In the genomic region with DNA sequence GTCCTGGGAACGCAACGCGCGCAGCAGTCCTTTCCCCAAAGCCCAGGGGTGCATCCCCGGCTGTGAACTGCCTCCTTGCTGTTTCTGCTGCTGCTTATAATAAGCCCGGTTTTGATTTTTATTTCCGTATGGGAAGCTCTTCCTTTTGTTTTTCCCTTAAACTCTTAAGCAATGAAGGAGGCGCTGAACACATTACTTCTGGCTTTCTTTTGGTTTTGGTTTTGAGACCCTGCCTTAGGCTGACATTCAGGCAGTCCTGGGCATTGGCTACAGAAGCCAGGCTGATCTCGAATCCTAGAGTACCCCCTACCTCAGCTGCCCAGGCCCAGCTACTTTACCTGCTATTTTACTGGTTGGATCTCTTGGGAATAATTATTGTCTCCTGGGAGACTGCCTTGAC, we compare ENCODE assay signal across 8 mouse cellular contexts. TPM values are rescaled to one million over a fixed set of nuclear protein-coding genes. Genes with fewer than 3 reads are reported as not detected.
DNase-seq lines count a peak whose midpoint lies in the region; ATAC-seq lines count a peak whose summit lies in the region.

No protein-coding gene starts in this region.

- H3K27me3 ChIP-seq in kidney, embryonic 16.5 days (ENCODE audit: insufficient read depth, low read length) = peaks cover 25% of the 10 kb centered on the region
- H3K27me3 ChIP-seq in embryonic facial prominence, embryonic 11.5 days (ENCODE audit: control insufficient read depth, insufficient read depth, low read length) = peaks cover 12% of the 10 kb centered on the region
- peaks cover 16% of the 10 kb centered on the region; the same call in 1 of the 2 replicates for H3K27me3 ChIP-seq in hindbrain, embryonic 14.5 days (ENCODE audit: control insufficient read depth, insufficient read depth, low read length)
- peaks cover 44% of the 10 kb centered on the region for H3K27me3 ChIP-seq in midbrain, embryonic 13.5 days

- H3K4me3 ChIP-seq in kidney, embryonic 16.5 days (ENCODE audit: low read length) = peak overlapping the region; percentile 63
- H3K4me3 ChIP-seq in embryonic facial prominence, embryonic 11.5 days (ENCODE audit: low read depth, low read length) = peak overlapping the region; percentile 76
- H3K4me3 ChIP-seq in hindbrain, embryonic 14.5 days (replicated peaks; ENCODE audit: low read length) = peak overlapping the region; percentile 64
- H3K4me3 ChIP-seq in midbrain, embryonic 13.5 days (replicated peaks) = peak overlapping the region; percentile 71

- H3K27ac ChIP-seq in kidney, embryonic 16.5 days (ENCODE audit: low read length) = no peak overlapping the region
- H3K27ac ChIP-seq in embryonic facial prominence, embryonic 11.5 days (replicated peaks; ENCODE audit: low read depth, low read length) = no peak overlapping the region
- H3K27ac ChIP-seq in hindbrain, embryonic 14.5 days = no peak overlapping the region
- peak overlapping the region; percentile 71; the same call in 1 of the 2 replicates for H3K27ac ChIP-seq in midbrain, embryonic 13.5 days

- H3K4me1 ChIP-seq in kidney, embryonic 16.5 days (ENCODE audit: insufficient read depth, low read length) = peaks cover 22% of the 10 kb centered on the region
- H3K4me1 ChIP-seq in embryonic facial prominence, embryonic 11.5 days (ENCODE audit: control insufficient read depth, insufficient read depth, low read length) = no peaks in the 10 kb centered on the region; the same call in 1 of the 2 replicates
- H3K4me1 ChIP-seq in hindbrain, embryonic 14.5 days (replicated peaks; ENCODE audit: control insufficient read depth, insufficient read depth, low read length) = peaks cover 14% of the 10 kb centered on the region
- H3K4me1 ChIP-seq in midbrain, embryonic 13.5 days (replicated peaks) = peaks cover 31% of the 10 kb centered on the region

- 6% methylated on average over 9 of the region's 9 CpGs for WGBS in kidney, embryonic 16.5 days
- WGBS in embryonic facial prominence, embryonic 11.5 days = 5% methylated on average over 9 of the region's 9 CpGs
- 1% methylated on average over 9 of the region's 9 CpGs for WGBS in hindbrain, embryonic 14.5 days
- WGBS in midbrain, embryonic 13.5 days = 4% methylated on average over 9 of the region's 9 CpGs

- no peak for DNase-seq in kidney, postnatal 25 days
- DNase-seq in embryonic facial prominence, embryonic 11.5 days (ENCODE audit: low spot score) = peak; percentile 43
- DNase-seq in hindbrain, embryonic 14.5 days (ENCODE audit: low spot score) = peak; percentile 37
- DNase-seq in frontal cortex, adult 2 months (ENCODE audit: extremely low spot score in 1 of 2, low spot score in 1 of 2) = no peak
- DNase-seq in gastrocnemius, postnatal 4 days (ENCODE audit: low spot score in 2 of 2) = no peak
- DNase-seq in thymus, postnatal 0 days (ENCODE audit: low spot score) = no peak

- no peaks in the 10 kb centered on the region for H3K36me3 ChIP-seq in kidney, embryonic 16.5 days (ENCODE audit: insufficient read depth, low read length)
- H3K36me3 ChIP-seq in embryonic facial prominence, embryonic 11.5 days (replicated peaks; ENCODE audit: control insufficient read depth, insufficient read depth, low read depth, low read length) = no peaks in the 10 kb centered on the region
- H3K36me3 ChIP-seq in hindbrain, embryonic 14.5 days (replicated peaks; ENCODE audit: control insufficient read depth, insufficient read depth) = no peaks in the 10 kb centered on the region
- H3K36me3 ChIP-seq in midbrain, embryonic 13.5 days = no peaks in the 10 kb centered on the region

- H3K4me2 ChIP-seq in kidney, embryonic 16.5 days (replicated peaks; ENCODE audit: low read depth, low read length) = peak overlapping the region; percentile 92
- peak overlapping the region; percentile 76 for H3K4me2 ChIP-seq in embryonic facial prominence, embryonic 11.5 days (ENCODE audit: low read depth, low read length)
- H3K4me2 ChIP-seq in hindbrain, embryonic 14.5 days (replicated peaks) = peak overlapping the region; percentile 91
- H3K4me2 ChIP-seq in midbrain, embryonic 13.5 days (replicated peaks) = peak overlapping the region; percentile 80

- H3K9ac ChIP-seq in kidney, embryonic 16.5 days (replicated peaks; ENCODE audit: low read length) = peak overlapping the region; percentile 68
- peak overlapping the region; percentile 72; the same call in 1 of the 2 replicates for H3K9ac ChIP-seq in embryonic facial prominence, embryonic 11.5 days (replicated peaks; ENCODE audit: low read length)
- H3K9ac ChIP-seq in hindbrain, embryonic 14.5 days = peak overlapping the region; percentile 77
- H3K9ac ChIP-seq in midbrain, embryonic 13.5 days (replicated peaks) = peak overlapping the region; percentile 78

- H3K9me3 ChIP-seq in kidney, embryonic 16.5 days (ENCODE audit: low read length) = no peaks in the 10 kb centered on the region
- no peaks in the 10 kb centered on the region for H3K9me3 ChIP-seq in embryonic facial prominence, embryonic 11.5 days (replicated peaks; ENCODE audit: control insufficient read depth, low read length)
- no peaks in the 10 kb centered on the region for H3K9me3 ChIP-seq in hindbrain, embryonic 14.5 days (ENCODE audit: control insufficient read depth, low read length)
- no peaks in the 10 kb centered on the region for H3K9me3 ChIP-seq in midbrain, embryonic 13.5 days

- no peak for ATAC-seq in kidney, embryonic 16.5 days (ENCODE audit: low FRiP score, low TSS enrichment)
- ATAC-seq in embryonic facial prominence, embryonic 11.5 days (replicated peaks; ENCODE audit: insufficient number of reproducible peaks, low FRiP score, low TSS enrichment, low read depth) = no peak
- ATAC-seq in hindbrain, embryonic 14.5 days (ENCODE audit: low FRiP score) = no peak
- ATAC-seq in midbrain, embryonic 13.5 days = no peak

RNA-seq across cellular contexts. Expression of a gene that starts 0.6 kb away (rescaled TPM):
- 1.4 and 1.8 TPM in 2 replicates for polyA plus RNA-seq in kidney, embryonic 16.5 days (2015; fragmentation: Nextera tagmentation; extraction: Ambion mirVana)
- polyA plus RNA-seq in embryonic facial prominence, embryonic 11.5 days (2014; fragmentation: Nextera tagmentation; extraction: Ambion mirVana) = 0.81 and 1.3 TPM in 2 replicates
- polyA plus RNA-seq in hindbrain, embryonic 14.5 days (2014; fragmentation: Nextera tagmentation; extraction: Ambion mirVana) = 5.3 and 6.0 TPM in 2 replicates
- polyA plus RNA-seq in midbrain, embryonic 13.5 days (2015; fragmentation: Nextera tagmentation; extraction: Ambion mirVana) = 1.3 and 2.9 TPM in 2 replicates
- 32.2 and 38.0 TPM in 2 replicates for polyA plus RNA-seq in frontal cortex, adult 2 months (2012; rRNA removed)
- total RNA-seq in gastrocnemius, postnatal 4 days (2021) = 10 to 100 TPM; 27.4 to 30.2 TPM
- 0.12 and 0.14 TPM in 2 replicates for polyA plus RNA-seq in thymus, postnatal 0 days (2015; fragmentation: Nextera tagmentation; extraction: Ambion mirVana)

Comparison
In these comparisons a context has a peak if more than half of its experiments do, and no peak if none do; other contexts are left out.
1. DNase-seq: peak in embryonic facial prominence, embryonic 11.5 days (single experiment) and hindbrain, embryonic 14.5 days (single experiment); none in kidney, postnatal 25 days (0 of 2), frontal cortex, adult 2 months (0 of 2), gastrocnemius, postnatal 4 days (0 of 2) and thymus, postnatal 0 days (single experiment).
2. Peak in every context shown above with its lines, with median percentiles within 50 percentile points of each other: H3K4me2 ChIP-seq, H3K4me3 ChIP-seq and H3K9ac ChIP-seq.